Mouse (Mus musculus) erythroblast, embryonic 14.5 days (primary cell): ENCODE measurements around the gene Sox2.

ENCODE experiments used
- GATA1 ChIP-seq: IDR thresholded peaks from 2 replicates; pipeline ENCODE4 v1.6.1; 2012; ENCODE audit warnings: low read length, inconsistent platforms, mixed read lengths
- TAL1 ChIP-seq: IDR thresholded peaks from 3 replicates; pipeline ENCODE4 v1.6.1; 2012; ENCODE audit warnings: low read length, inconsistent platforms, mixed read lengths

DNA sequence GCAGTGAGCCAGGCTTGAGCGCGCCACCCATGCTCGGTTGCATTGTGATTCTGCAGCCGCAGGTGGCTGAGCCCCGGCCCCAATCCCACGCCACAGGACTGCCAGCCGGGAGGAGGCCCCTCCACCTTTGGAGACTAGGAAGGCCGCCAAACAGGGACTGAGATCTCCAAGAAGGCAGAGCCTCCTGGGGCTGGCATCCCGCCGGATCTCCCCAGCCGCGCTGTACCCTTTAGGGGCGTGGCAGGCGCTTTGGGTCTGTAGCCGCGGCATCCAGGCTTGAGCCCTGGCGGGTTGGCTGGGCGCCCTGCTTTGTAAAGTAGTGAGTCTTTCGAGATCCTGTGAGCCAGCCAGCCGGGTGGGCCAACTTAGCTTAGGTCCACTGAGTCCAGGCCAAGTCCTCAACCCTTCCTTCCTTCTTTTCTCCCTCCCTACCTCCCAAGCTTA lies 7.7 kb upstream of the Sox2 start:
- no peak for TF ChIP-seq TAL1
- TF ChIP-seq GATA1: no peak
